Mouse (Mus musculus): ENCODE results near the gene Ulk4.

Gene Ulk4

GRCm38 (mm10) chr9:121061820-121062623, 215.0 kb downstream of the Ulk4 start:
- DNase-seq (ENCODE audit: low read depth), result no peak

- no peak for DNase-seq (ENCODE audit: low read depth)
Observed at GRCm38 (mm10) chr9:121060331-121060730, 216.7 kb downstream of the Ulk4 start.

GRCm38 (mm10) chr9:121059286-121059685, 217.7 kb downstream of the Ulk4 start:
- peak; percentile 49 for DNase-seq (ENCODE audit: low read depth)

- DNase-seq (ENCODE audit: low read depth), result no peak
Observed at GRCm38 (mm10) chr9:121058538-121058937, 218.5 kb downstream of the Ulk4 start.

GRCm38 (mm10) chr9:121058116-121058515, 218.9 kb downstream of the Ulk4 start:
- DNase-seq (ENCODE audit: low read depth), result no peak

GRCm38 (mm10) chr9:121057401-121057800, 219.6 kb downstream of the Ulk4 start:
- no peak for DNase-seq (ENCODE audit: low read depth)

GRCm38 (mm10) chr9:121056526-121056925, 220.5 kb downstream of the Ulk4 start:
- DNase-seq (ENCODE audit: low read depth), result no peak

GRCm38 (mm10) chr9:121056036-121056435, 221.0 kb downstream of the Ulk4 start:
- no peak for DNase-seq (ENCODE audit: low read depth)

GRCm38 (mm10) chr9:121045657-121046056, 231.3 kb downstream of the Ulk4 start:
- peak; percentile 12 for DNase-seq (ENCODE audit: low read depth)

- no peak for DNase-seq (ENCODE audit: low read depth)
Observed at GRCm38 (mm10) chr9:121044471-121045206, 232.4 kb downstream of the Ulk4 start.

- no peak for DNase-seq (ENCODE audit: low read depth)
Observed at GRCm38 (mm10) chr9:121043021-121043420, 234.0 kb downstream of the Ulk4 start.

- no peak for DNase-seq (ENCODE audit: low read depth)
Observed at GRCm38 (mm10) chr9:121038396-121038795, 238.6 kb downstream of the Ulk4 start.

GRCm38 (mm10) chr9:121037975-121038374, 239.0 kb downstream of the Ulk4 start:
- DNase-seq (ENCODE audit: low read depth), result no peak

- DNase-seq (ENCODE audit: low read depth), result no peak
Observed at GRCm38 (mm10) chr9:121035296-121035695, 241.7 kb downstream of the Ulk4 start.

- no peak for DNase-seq (ENCODE audit: low read depth)
Observed at GRCm38 (mm10) chr9:121033596-121033995, 243.4 kb downstream of the Ulk4 start.

- DNase-seq (ENCODE audit: low read depth), result no peak
Observed at GRCm38 (mm10) chr9:121032322-121032964, 244.6 kb downstream of the Ulk4 start.

- DNase-seq (ENCODE audit: low read depth), result no peak
Observed at GRCm38 (mm10) chr9:121030949-121031348, 246.0 kb downstream of the Ulk4 start.

GRCm38 (mm10) chr9:121029786-121030185, 247.2 kb downstream of the Ulk4 start:
- no peak for DNase-seq (ENCODE audit: low read depth)

- DNase-seq (ENCODE audit: low read depth), result no peak
Observed at GRCm38 (mm10) chr9:121023526-121024264, 253.3 kb downstream of the Ulk4 start.

- no peak for DNase-seq (ENCODE audit: low read depth)
Observed at GRCm38 (mm10) chr9:121020360-121020759, 256.6 kb downstream of the Ulk4 start.

GRCm38 (mm10) chr9:121019932-121020331, 257.1 kb downstream of the Ulk4 start:
- no peak for DNase-seq (ENCODE audit: low read depth)

All from 416B (cell line).